Mouse (Mus musculus) intestine, embryonic 16.5 days (tissue): ENCODE results near the gene F3. TPM values are rescaled to one million over a fixed set of nuclear protein-coding genes. Genes with fewer than 3 reads are reported as not detected.

ENCODE experiments used
- ATAC-seq: fragments of 200-750 bp; cut with Nextera tagmentation; 2 replicates; pipeline ENCODE4 v1.8.0; 2017; ENCODE audit warnings: moderate TSS enrichment, moderate library complexity
- H3K27ac ChIP-seq: fragments of 300-500 bp; sonication (generic); 2 replicates; pipeline ENCODE4 v1.5.1; 2014; ENCODE audit warnings: mild to moderate bottlenecking, low read length
- H3K27me3 ChIP-seq: fragments of 300-500 bp; sonication (generic); replicated peaks from 2 replicates; pipeline ENCODE4 v1.6.1; 2014; ENCODE audit warnings: low read length, control low read depth, mixed read lengths; ENCODE audit not compliant: control insufficient read depth, insufficient read depth
- H3K36me3 ChIP-seq: fragments of 300-500 bp; sonication (generic); 2 replicates; pipeline ENCODE4 v1.6.1; 2014; ENCODE audit warnings: low read length, control low read depth; ENCODE audit not compliant: control insufficient read depth, insufficient read depth
- H3K4me1 ChIP-seq: fragments of 300-500 bp; sonication (generic); 2 replicates; pipeline ENCODE4 v1.6.1; 2014; ENCODE audit warnings: low read length, control low read depth, mixed read lengths; ENCODE audit not compliant: control insufficient read depth, insufficient read depth
- H3K4me2 ChIP-seq: fragments of 300-500 bp; sonication (generic); 2 replicates; pipeline ENCODE4 v1.6.1; 2014; ENCODE audit warnings: low read depth, low read length, control low read depth
- H3K4me3 ChIP-seq: fragments of 300-500 bp; sonication (generic); 2 replicates; pipeline ENCODE4 v1.5.1; 2014; ENCODE audit warnings: mild to moderate bottlenecking, low read length
- H3K9ac ChIP-seq: fragments of 300-500 bp; sonication (generic); 2 replicates; pipeline ENCODE4 v1.6.1; 2014; ENCODE audit warnings: low read depth, low read length
- H3K9me3 ChIP-seq: fragments of 300-500 bp; sonication (generic); 2 replicates; pipeline ENCODE4 v1.6.1; 2016; ENCODE audit warnings: low read length, control low read depth; ENCODE audit not compliant: control insufficient read depth
- WGBS: fragments of 180-500 bp; shearing (Covaris S2); extraction: QIAGEN DNeasy Blood & Tissue Kit; methylation state at CpG from one replicate; pipeline ENCODE4 v1.1.7; 2014; 5-methylcytosine and 5-hydroxymethylcytosine counted together
- polyA plus RNA-seq: library from polyadenylated mRNA; unstranded; fragments of >200 nt; fragmentation: Nextera tagmentation; extraction: Ambion mirVana; gene quantifications from 2 replicates; pipeline ENCODE4 v1.2.1, GENCODE M21; 2015

The F3 gene
- polyA plus RNA-seq, 1 experiment from 2014 or later = 28.6 TPM

GRCm38 (mm10) chr3:121783020-121783419 lies 59.7 kb downstream of the F3 start:
- ATAC-seq = no peak
- Histone ChIP-seq H3K4me2 (no peak overlapping the region), H3K27ac (no peak overlapping the region), H3K9me3 (no peaks in the 10 kb centered on the region), H3K9ac (no peak overlapping the region), H3K4me1 (no peaks in the 10 kb centered on the region), H3K4me3 (no peak overlapping the region), H3K36me3 (no peaks in the 10 kb centered on the region; the same call in 1 of the 2 replicates), H3K27me3 (no peaks in the 10 kb centered on the region)
- WGBS = 89% methylated on average over 6 of the region's 6 CpGs

Other genes starting within 250 kb of the F3 start
- gene Slc44a3, start 191.1 kb upstream of the F3 start, polyA plus RNA-seq = 54.1 and 54.9 TPM in 2 replicates
- gene 4930432M17Rik, start 52.8 kb upstream of the F3 start, polyA plus RNA-seq = not detected in 2 replicates
- gene Abcd3, start 91.8 kb downstream of the F3 start, polyA plus RNA-seq = 63.1 and 66.5 TPM in 2 replicates
- 22.1 and 25.7 TPM in 2 replicates for gene Arhgap29, start 229.0 kb downstream of the F3 start, polyA plus RNA-seq